Mouse (Mus musculus): ENCODE data around the gene Cyp2f2.

Gene Cyp2f2

DNA sequence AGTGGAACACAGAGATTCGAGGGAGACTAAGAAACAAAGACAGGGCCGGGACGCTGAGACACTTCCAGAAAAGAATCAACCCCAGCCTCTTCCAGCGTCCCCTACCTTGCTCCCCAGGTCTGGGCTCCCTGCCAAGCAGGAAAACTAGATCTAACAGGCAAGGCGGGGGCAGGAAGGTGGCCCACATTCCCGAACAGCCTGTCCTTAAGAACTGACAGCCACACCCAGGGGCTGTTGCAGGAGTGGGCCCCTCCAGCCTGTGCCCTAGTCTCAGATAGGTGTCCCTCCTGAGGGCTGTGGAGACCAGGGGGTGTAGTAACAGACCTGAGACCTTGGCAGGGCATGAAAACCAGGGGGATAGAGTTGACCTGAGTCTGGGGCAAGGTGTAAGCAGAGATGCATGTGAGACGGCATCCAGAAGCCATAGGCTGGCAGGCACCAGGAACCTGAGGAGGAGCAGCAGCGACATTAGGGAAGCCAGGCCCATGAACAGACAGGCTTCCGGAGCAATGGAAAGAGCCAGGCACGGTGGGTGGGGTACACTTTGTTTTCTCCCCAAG lies 33.6 kb downstream of the Cyp2f2 start, which contains the start of gene Cyp2t4:
Cyp2t4 (plus strand) TSS at position 510 of the 560 bp plus-strand sequence.
- DNase-seq (ENCODE audit: low read depth in 2 of 2, low spot score in 2 of 2): no peak

DNA sequence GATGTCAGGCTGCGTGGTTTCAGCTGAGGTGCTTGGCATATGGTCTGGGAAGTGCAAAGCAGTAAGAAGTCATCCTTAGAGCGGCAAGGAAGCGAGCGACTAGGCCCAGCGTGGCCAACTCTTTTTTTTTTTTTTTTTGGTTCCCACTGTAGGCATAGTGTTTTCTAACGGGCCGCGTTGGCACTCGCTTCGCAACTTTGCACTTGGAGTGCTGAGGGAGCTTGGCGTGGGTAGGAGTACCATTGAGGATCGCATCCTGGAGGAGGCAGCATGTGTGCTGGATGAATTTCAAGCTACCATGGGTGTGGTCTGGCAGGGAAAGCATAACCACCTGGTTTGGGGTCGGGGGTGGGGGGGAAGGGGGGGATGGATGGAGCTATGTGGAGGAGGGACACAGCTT lies 36.3 kb downstream of the Cyp2f2 start:
- no peak for DNase-seq (ENCODE audit: low read depth in 2 of 2, low spot score in 2 of 2)

DNA sequence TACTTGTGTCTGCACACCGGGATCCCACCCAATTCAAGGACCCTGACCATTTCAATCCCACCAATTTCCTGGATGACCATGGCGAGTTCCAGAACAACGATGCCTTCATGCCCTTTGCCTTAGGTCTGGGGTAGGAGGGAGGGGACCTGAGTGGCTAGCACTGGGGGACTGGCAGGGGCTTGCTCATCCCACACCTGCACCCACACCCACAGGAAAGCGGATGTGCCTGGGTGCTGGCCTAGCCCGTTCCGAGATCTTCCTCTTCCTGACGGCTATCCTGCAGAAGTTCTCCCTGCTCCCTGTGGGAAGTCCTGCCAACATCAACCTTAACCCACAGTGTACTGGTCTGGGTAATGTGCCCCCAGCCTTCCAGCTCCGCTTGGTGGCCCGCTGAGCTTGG lies 38.5 kb downstream of the Cyp2f2 start:
- DNase-seq (ENCODE audit: low read depth in 2 of 2, low spot score in 2 of 2): no peak

DNA sequence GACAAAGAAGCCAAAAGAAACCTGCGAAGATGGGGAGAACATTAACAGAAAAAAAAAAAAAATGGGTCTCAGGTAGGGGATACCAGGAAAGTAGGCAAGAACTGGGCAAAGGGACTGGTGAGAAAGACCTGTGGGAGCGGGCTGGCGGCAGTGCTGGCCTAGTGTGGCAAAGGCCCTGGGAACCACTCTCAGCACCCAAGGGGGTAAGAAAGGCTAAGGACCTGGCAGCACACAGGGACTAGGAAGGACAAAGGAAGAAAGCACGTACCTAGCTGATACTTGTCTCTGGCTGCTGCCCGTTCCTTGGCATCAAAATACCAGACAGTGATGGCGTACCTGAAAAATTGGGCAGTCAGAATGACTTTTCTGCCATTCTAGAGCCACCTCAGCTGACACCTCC lies 39.5 kb downstream of the Cyp2f2 start:
- DNase-seq (ENCODE audit: low read depth in 2 of 2, low spot score in 2 of 2): no peak

DNA sequence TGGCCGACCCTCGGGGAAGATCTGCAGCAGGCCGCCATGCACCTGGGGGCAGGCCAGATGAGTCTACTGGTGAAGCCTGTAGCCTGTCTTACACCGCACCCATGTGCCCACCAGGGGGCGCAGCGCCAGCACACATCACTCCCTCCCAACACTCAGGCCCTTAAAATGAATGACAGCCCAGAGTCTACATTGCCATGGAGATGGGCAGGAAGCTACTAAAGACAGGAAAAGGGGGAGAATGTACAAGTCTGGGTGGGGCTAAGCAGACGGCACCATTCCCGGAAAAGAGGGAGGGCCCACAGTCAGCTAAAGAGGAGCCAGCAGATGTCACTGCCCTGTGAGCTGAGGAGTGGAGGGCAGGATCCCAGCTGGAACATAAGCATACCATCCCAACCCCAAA lies 40.2 kb downstream of the Cyp2f2 start:
- DNase-seq (ENCODE audit: low read depth in 2 of 2, low spot score in 2 of 2): peak; percentile 87

DNA sequence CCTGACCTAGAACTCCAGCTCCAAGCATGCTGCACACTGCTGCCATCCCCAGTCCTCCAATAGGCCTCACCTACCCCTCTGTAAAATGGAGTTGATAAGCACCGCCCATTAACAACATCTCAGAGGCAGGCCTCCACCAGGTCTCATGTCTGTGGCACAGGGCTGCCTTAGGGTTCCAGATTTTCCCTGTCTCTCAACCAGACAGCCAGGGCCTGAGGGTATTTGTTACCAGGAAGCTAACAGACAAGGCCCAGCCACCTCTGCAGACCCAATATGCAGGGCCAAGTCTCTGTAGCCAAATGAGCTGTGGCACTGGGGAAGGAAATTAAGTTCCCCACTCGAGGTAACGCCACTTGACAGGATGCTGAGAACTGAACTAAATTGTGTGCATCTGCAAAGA lies 41.2 kb downstream of the Cyp2f2 start:
- no peak for DNase-seq (ENCODE audit: low read depth in 2 of 2, low spot score in 2 of 2)

DNA sequence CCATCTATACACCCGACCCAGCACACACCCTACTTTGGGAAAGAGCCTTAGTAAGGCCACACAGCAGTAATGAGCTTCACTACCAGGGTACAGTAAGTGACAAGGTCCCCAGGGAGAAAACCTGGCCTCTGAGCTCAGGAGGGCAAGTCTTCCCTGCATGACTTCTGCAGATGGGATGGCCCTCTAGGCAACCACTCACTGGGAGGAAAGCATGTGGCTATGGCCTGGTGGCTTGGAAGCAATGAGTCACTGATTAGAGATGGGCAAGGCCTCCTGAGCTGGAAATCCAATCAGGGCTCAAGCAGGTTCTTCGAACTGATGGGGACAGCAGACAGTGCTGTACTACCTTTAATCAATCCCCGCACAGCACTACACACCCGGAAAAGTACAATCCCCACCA lies 42.0 kb downstream of the Cyp2f2 start:
- DNase-seq (ENCODE audit: low read depth in 2 of 2, low spot score in 2 of 2): no peak

DNA sequence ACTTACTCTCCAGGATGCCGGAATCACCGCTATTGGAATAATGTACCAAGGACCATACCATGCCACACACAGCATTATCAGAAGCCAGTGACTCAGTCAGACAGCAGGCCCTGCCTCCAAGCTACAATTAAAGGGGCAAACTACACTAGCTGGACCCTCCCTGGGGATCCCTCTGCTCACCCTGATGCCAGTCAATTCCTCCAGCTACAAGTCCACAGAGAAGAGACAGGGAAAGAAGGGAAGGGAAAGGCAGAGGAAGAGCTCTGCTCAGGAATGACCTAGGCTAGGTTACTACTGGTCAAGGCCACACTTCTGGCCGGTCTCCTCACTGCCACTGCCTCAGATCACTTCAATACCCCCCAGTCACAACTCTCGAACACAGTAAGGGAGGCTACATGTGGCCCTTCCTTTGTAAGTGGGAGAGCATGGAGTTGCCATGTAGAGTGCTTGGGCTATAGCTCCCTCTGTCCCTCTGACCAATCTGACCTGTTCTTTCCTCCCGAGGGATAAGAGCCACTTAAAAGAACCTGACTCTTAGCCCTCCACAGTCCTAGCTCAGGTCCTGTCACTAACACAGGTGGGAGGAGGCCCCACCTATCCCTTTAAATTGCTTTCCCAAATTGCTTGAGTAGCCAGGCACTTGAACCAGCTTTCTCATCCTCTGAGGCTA lies 43.2 kb downstream of the Cyp2f2 start:
- no peak for DNase-seq (ENCODE audit: low read depth in 2 of 2, low spot score in 2 of 2)

DNA sequence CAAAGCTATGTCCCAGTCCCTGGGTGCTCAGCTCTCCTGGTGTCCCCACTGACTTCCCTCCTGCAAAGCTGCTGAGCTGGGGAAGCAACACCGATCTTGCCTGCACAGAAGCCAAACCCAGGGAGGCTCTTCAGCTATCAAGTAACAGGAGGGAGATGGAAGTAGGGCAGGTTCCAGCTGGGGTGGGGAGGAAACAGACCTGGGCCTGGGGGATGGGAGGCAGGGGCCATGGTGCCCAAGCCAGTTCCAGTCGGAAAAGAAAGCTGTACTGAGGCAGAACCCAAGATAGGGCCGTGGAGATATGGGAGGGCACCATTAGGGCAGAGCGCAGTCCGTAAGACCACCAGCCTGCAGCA lies 43.7 kb downstream of the Cyp2f2 start:
- DNase-seq (ENCODE audit: low read depth in 2 of 2, low spot score in 2 of 2): no peak

DNA sequence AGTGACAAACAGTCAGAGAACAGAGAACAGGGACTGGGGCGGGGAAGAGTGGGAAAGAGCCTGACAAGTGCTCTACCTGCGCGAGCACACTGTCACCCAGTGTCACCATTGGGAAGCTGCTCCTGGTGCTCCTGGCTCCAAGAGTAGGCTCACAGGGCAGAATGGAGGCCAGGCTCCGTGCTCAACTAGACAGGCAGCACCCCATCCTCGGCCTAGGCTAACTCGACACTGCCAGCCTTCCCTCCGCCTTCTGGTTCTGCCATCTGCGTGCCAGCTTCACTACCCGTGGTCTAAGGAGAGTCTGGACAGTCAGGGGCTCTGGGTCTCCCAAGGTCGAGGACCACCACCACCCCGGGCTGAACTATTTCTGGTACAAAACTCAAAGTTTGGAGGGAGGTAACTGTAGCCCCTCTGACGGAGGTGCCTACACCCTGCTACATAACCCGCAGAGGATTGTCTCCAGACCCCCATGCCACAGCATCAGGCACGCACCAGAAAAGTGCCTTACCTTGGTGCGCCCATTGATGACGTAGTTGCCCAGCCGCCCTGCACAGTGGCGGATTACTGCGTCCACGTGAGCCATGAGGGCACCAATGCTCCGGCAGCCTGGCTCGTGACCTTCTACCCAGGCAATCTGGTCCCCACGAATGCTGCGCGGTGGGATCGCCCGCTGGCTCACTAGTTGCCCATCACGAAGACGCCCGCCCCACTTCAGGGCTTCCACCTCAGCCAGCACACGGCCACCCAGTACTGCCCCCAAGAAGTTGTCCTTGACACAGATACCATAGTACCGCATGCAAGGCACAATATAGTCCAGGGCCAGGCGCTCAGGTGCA lies 44.6 kb downstream of the Cyp2f2 start:
- no peak for DNase-seq (ENCODE audit: low read depth in 2 of 2, low spot score in 2 of 2)

DNA sequence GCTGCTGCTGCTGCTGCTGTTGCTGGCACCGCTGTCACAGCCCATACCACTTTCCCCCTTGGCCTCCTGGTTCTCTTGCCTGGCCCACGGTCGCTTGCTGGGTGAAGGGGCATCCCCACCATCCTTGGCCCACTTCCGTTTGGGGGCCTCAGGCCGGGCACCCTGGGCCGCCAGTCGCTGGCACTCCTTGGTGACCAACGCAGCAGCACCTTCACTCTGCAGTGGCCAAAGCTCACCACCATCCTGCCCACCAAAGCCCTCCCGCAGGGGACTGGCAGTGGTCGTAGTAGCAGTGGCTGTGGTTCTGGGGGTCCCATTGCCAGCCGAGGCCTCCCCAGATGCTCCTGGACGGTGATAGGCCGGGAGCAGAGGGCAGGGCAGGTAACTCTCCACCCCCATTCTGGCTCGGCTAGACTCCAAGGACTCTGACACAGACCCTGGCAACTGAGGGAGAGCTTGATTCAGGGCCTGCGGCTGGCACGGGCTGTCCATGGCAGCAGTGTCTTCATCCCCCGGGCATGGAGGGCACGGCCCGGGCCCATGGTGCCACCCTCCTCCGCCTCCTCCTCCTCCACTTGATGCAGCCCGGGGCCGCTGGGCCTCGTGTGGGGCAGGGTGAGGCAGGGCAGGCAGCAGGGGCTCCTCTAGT lies 45.4 kb downstream of the Cyp2f2 start:
- DNase-seq (ENCODE audit: low read depth in 2 of 2, low spot score in 2 of 2): no peak

DNA sequence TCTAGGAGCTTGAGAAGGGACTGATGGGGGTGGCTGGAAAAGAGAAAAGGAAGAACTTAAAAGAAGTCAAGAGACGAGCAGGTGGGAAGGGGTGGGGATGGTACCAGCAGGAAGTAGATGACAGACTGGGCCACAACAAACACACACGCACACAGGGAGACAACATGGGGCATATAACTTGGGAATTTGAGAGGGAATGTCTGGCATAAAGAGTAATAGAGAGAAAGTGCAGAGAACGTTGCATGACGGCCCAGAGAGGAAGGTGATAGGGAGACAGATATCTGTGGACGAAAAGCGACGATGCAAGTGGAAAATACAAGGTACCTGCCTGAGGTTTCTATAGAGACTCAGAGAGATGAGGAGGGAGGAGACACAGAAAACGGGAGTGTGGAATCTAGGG lies 46.0 kb downstream of the Cyp2f2 start:
- no peak for DNase-seq (ENCODE audit: low read depth in 2 of 2, low spot score in 2 of 2)

DNA sequence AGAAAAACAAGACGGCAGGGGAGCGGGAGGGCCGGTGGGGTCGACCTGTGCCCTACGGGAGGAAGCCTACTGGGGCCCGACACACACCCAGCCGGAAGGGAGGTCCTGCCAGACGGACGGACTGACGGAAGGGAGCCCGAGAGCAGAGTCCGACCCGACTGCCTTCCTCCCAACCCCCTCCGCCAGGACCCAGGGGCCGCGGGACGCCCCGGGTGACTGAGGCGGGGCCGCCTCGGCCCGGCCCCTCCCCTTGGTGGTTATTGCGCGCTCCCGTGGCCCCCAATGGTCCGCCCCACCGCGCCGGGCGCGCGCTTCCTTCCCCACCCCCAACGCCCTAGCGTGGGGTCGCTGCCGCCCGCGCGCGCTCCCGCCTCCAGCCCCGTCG lies 46.5 kb downstream of the Cyp2f2 start:
- peak; percentile 67 to 75 for DNase-seq (ENCODE audit: low read depth in 2 of 2, low spot score in 2 of 2)

DNA sequence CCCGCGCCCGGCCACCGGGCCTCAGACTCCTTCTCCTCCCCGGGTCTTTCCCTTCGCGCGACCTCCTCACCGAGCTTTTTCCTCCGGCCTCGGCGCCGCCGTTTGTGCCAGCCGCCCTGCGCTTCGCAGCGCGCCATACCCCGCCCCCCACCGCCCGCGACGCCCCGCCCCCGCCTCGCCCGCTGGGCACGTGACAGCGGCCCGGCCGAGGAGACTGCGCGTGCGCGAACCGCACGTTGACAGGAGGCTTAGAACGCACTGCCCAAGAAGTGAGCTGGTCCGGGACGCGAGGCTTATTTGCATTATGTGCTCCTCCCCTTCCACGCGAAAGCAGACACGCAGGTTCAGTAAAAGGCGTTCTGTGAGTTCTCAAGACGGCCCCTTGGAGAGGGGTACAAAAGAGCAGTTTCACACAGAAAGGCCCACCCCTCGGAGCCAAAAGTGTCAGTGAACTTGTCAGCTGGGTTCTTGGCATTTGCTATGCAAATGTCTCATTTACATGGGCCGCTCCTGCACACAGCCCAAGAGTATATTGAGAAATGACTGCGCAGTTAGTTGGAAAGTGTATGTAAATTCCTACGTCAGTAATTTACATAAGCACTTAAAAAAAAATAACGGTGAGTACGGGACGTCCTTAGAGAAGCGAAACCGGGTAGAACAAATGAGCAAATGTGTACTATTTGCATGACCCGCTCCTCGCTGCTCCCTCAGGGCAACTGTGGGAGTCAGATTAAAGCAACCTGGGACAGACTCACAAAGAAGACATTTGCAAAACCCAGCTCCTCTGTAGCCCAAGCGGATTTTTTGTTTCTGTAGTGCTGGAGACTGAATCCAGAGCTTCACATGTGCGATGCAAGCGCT lies 47.1 kb downstream of the Cyp2f2 start, which contains the start of gene Egln2:
Egln2 (minus strand) TSS at position 189 of the 861 bp plus-strand sequence.
- peak; percentile 92 to 95 for DNase-seq (ENCODE audit: low read depth in 2 of 2, low spot score in 2 of 2)

DNA sequence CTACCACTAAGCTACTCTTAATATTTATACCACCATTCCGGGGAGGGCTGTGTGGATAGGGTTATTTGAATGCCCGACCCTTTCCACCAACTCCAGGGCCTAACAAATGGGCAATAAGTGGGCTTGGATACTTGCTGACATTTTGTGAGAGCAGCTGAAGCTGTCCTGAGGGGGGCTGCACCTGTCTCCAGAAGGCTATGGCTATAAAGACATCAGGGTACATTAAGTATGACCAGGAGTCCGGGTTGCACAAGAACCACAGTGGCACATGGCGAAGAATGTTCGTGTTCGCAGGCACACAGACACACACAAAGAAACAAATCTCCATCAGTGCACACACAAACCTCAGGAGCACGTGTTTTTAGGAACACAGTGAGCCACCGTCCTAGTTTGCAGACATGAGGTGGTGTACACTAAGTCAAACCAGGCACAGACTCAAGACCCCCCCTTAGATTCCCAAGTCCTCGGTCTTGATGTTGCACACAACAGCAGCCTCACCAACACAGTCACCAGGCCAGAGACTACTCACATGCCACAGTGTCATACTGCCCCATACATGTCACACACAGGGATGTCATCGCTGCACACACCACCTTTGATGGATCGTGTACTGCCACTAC lies 47.9 kb downstream of the Cyp2f2 start:
- no peak for DNase-seq (ENCODE audit: low read depth in 2 of 2, low spot score in 2 of 2)

DNA sequence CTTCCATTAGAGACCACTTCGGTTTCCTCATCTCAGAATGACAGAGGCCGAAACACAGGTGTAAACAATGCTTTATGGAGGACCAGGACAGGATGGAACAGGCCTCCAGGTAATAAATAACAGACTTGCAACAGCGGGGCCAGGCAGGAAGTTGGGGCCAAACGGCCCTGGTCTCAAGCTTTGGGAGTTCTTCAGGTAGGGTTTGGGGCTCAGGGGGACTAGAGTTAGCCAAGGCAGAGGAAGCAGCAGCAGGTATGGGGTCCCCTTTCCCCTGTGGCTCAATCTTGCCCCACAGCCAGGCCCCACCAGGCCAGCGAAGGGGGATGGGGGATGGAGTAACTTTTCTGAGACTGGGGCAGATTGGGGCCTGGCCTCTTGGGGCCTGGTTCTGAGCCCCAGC lies 48.7 kb downstream of the Cyp2f2 start:
- DNase-seq (ENCODE audit: low read depth in 2 of 2, low spot score in 2 of 2): no peak

DNA sequence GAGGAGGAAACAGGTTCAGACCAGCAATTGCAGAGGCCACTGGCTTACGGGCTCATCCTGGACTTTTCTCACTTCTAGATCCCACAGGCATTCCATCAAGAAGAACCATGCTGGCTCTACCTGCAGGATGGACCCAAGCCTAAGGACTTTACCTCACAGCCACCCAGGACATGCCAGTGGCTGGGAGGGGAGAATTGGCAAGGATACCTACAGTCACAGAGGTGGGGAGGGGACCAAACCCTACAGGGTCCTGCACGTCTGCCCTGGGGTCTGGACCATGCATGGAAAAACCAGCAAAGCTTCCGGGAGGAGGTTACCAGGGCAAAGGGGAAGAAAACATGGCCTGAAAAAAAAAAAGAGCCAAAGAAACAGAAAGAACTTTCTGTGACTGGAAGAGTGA lies 51.3 kb downstream of the Cyp2f2 start:
- DNase-seq (ENCODE audit: low read depth in 2 of 2, low spot score in 2 of 2): no peak

DNA sequence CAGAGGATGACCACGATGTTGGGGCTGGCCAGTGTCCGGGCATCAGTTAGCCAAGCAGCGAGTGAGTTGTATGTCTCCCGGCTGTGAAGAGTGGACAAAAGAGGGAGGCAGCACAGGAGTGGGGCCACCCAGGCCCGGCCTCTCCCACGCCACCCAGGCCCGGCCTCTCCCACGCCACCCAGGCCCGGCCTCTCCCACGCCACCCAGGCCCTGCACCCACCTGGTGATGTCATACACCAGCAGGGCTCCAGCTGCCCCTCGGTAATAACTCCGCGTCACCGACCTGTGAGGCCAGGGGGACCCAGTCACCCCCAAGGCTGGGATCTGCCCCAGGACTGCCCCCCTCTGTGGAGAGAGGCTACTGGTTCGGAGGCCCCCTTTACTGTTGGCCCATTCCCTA lies 54.8 kb downstream of the Cyp2f2 start:
- DNase-seq (ENCODE audit: low read depth in 2 of 2, low spot score in 2 of 2): no peak

DNA sequence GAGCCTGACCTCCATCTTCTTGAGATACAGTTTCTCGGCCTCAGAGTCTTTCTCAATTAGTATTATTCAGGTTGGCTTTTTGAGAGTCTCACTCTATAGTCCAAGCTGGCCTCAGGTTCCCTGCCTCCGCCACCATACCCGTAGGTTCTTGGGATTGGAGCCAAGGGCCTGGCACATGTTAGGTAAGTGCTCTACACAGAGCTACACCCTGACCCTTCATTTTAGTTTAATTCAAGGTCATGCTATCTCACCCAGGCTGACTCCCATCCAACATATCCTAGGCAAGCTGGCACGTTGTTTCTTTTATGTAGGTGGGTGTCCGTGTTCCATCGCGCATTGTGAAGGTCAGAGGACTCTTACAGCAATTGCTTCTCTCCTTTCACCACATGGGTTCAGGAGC lies 55.2 kb downstream of the Cyp2f2 start:
- no peak for DNase-seq (ENCODE audit: low read depth in 2 of 2, low spot score in 2 of 2)

DNA sequence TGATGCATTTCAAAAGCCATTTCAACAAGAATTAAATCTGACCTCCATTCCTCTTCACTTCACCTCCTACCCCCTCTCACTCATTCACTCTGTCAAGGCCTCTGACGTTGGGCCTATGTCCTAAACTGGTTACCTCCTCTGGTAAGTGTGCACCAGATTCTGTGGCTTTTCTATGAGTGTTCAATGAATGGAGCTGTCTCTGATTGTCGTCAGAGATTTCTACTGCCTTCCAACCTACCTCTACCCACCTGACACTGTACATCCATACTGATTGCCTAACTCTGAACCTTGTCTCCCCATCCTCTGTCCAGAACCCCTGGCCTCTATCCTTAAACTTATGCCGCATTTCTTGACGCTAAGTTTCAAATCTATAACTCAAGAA lies 58.2 kb downstream of the Cyp2f2 start:
- DNase-seq (ENCODE audit: low read depth in 2 of 2, low spot score in 2 of 2): no peak

All from CD8-positive naive resting alpha-beta T cell, adult 2 months (primary cell).